Mouse (Mus musculus) MEL (cell line): ENCODE data around the gene Hnrnph1. TPM values are rescaled to one million over a fixed set of nuclear protein-coding genes. Genes with fewer than 3 reads are reported as not detected.

Source experiments
- DNase-seq: peaks from one replicate; pipeline ENCODE4 v3.0.0; 2011; ENCODE audit warnings: low read depth, low spot score
- H3K27ac ChIP-seq: 2 replicates; pipeline ENCODE4 v1.5.1; 2012; ENCODE audit warnings: low read depth, mild to moderate bottlenecking, control low read depth, low read length, moderate library complexity; ENCODE audit not compliant: control insufficient read depth
- H3K27me3 ChIP-seq, 2 experiments: fragments of 150-350 bp in 1 of 2; sonication (generic) in 1 of 2; 2 replicates each; pipeline ENCODE4 v1.6.1; 2012; ENCODE audit warnings: low read length in 2 of 2, mild to moderate bottlenecking in 2 of 2, improper control_type of control experiment in 1 of 2, moderate library complexity in 1 of 2; ENCODE audit not compliant: insufficient read depth in 2 of 2, control insufficient read depth in 1 of 2
- H3K36me3 ChIP-seq, 2 experiments: 2 replicates each; pipeline ENCODE4 v1.6.1; 2012 to 2014; ENCODE audit warnings: low read length in 2 of 2, improper control_type of control experiment in 1 of 2, inconsistent platforms in 1 of 2, mild to moderate bottlenecking in 1 of 2; ENCODE audit not compliant: insufficient read depth in 2 of 2, control insufficient read depth in 1 of 2
- H3K4me1 ChIP-seq, 2 experiments: fragments of 150-350 bp in 1 of 2; sonication (generic) in 1 of 2; 2 replicates each; pipeline ENCODE4 v1.6.1; 2012; ENCODE audit warnings: low read length in 2 of 2, improper control_type of control experiment in 1 of 2, mild to moderate bottlenecking in 1 of 2; ENCODE audit not compliant: insufficient read depth in 2 of 2, control insufficient read depth in 1 of 2
- H3K4me3 ChIP-seq, 2 experiments: fragments of 150-350 bp in 1 of 2; sonication (generic) in 1 of 2; 2 replicates each; pipeline ENCODE4 v1.5.1; 2012; ENCODE audit warnings: low read depth in 2 of 2, low read length in 2 of 2, mild to moderate bottlenecking in 2 of 2, moderate library complexity in 2 of 2, control low read depth in 1 of 2, improper control_type of control experiment in 1 of 2; ENCODE audit not compliant: control insufficient read depth in 1 of 2, insufficient read depth in 1 of 2
- H3K79me2 ChIP-seq: 2 replicates; pipeline ENCODE4 v1.6.1; 2012; ENCODE audit warnings: mild to moderate bottlenecking, low read length, moderate library complexity; ENCODE audit not compliant: control insufficient read depth, poor library complexity, insufficient read depth
- H3K9ac ChIP-seq: 2 replicates; pipeline ENCODE4 v1.6.1; 2012; ENCODE audit warnings: low read depth, mild to moderate bottlenecking, control low read depth, low read length, moderate library complexity; ENCODE audit not compliant: control insufficient read depth, poor library complexity, severe bottlenecking
- H3K9me3 ChIP-seq: fragments of 150-350 bp; sonication (generic); replicated peaks from 2 replicates; pipeline ENCODE4 v1.6.1; 2012; ENCODE audit warnings: mild to moderate bottlenecking, low read length, improper control_type of control experiment, moderate library complexity; ENCODE audit not compliant: insufficient read depth
- BHLHE40 ChIP-seq: IDR thresholded peaks from 2 replicates; pipeline ENCODE4 v1.6.1; 2012; ENCODE audit warnings: low read depth, mild to moderate bottlenecking, inconsistent platforms, low read length, improper control_type of control experiment, borderline replicate concordance
- CTCF ChIP-seq, 3 experiments: IDR thresholded peaks in 2 of 3; conservative IDR thresholded peaks in 1 of 3; 2 replicates each; pipeline ENCODE4 v1.5.1; 2011 to 2012; ENCODE audit warnings: low read length in 3 of 3, low read depth in 2 of 3, mild to moderate bottlenecking in 2 of 3, improper control_type of control experiment in 1 of 3, inconsistent platforms in 1 of 3, mixed read lengths in 1 of 3, moderate library complexity in 1 of 3; ENCODE audit not compliant: control insufficient read depth in 1 of 3, insufficient read depth in 1 of 3, poor library complexity in 1 of 3, severe bottlenecking in 1 of 3
- EP300 ChIP-seq, 2 experiments: IDR thresholded peaks; 2 replicates each; pipeline ENCODE4 v1.6.1; 2011; ENCODE audit warnings: improper control_type of control experiment in 2 of 2, low read length in 2 of 2, low read depth in 1 of 2, mild to moderate bottlenecking in 1 of 2
- ETS1 ChIP-seq: IDR thresholded peaks from 2 replicates; pipeline ENCODE4 v1.6.1; 2012; ENCODE audit warnings: low read depth, mild to moderate bottlenecking, inconsistent platforms, low read length, improper control_type of control experiment, moderate library complexity
- GATA1 ChIP-seq: IDR thresholded peaks from 2 replicates; pipeline ENCODE4 v1.6.1; 2011; ENCODE audit warnings: low read depth, low read length, improper control_type of control experiment
- HCFC1 ChIP-seq: IDR thresholded peaks from 2 replicates; pipeline ENCODE4 v1.6.1; 2012; ENCODE audit warnings: low read depth, mild to moderate bottlenecking, inconsistent platforms, low read length, improper control_type of control experiment, moderate library complexity
- KAT2A ChIP-seq: conservative IDR thresholded peaks from 2 replicates; pipeline ENCODE4 v1.6.1; 2012; ENCODE audit warnings: low read depth, low read length, improper control_type of control experiment, inconsistent platforms
- MEF2A ChIP-seq: IDR thresholded peaks from 2 replicates; pipeline ENCODE4 v1.6.1; 2014; ENCODE audit warnings: low read depth, mild to moderate bottlenecking, inconsistent platforms, low read length, improper control_type of control experiment; ENCODE audit not compliant: poor library complexity, insufficient replicate concordance, severe bottlenecking; ENCODE audit errors: extremely low read depth
- MXI1 ChIP-seq: IDR thresholded peaks from 2 replicates; pipeline ENCODE4 v1.6.1; 2011; ENCODE audit warnings: mild to moderate bottlenecking, low read depth, low read length, improper control_type of control experiment
- MYB ChIP-seq: IDR thresholded peaks from 2 replicates; pipeline ENCODE4 v1.6.1; 2011; ENCODE audit warnings: mild to moderate bottlenecking, low read depth, low read length, improper control_type of control experiment
- MYC ChIP-seq: IDR thresholded peaks from 2 replicates; pipeline ENCODE4 v1.6.1; 2011; ENCODE audit warnings: low read depth, mild to moderate bottlenecking, low read length, improper control_type of control experiment, moderate library complexity
- NELFE ChIP-seq: IDR thresholded peaks from 2 replicates; pipeline ENCODE4 v1.6.1; 2011; ENCODE audit warnings: low read depth, low read length, improper control_type of control experiment
- POLR2A ChIP-seq, 2 experiments: IDR thresholded peaks; 2 replicates each; pipeline ENCODE4 v1.6.1; 2011 to 2012; ENCODE audit warnings: low read length in 2 of 2, mild to moderate bottlenecking in 2 of 2, control low read depth in 1 of 2, improper control_type of control experiment in 1 of 2, low read depth in 1 of 2, moderate library complexity in 1 of 2; ENCODE audit not compliant: control insufficient read depth in 1 of 2, insufficient read depth in 1 of 2, poor library complexity in 1 of 2
- POLR2AphosphoS2 ChIP-seq: IDR thresholded peaks from 2 replicates; pipeline ENCODE4 v1.6.1; 2011; ENCODE audit warnings: low read length, improper control_type of control experiment
- RAD21 ChIP-seq: IDR thresholded peaks from 2 replicates; pipeline ENCODE4 v1.6.1; 2011; ENCODE audit warnings: mild to moderate bottlenecking, low read depth, low read length, improper control_type of control experiment
- RCOR1 ChIP-seq: IDR thresholded peaks from 2 replicates; pipeline ENCODE4 v1.6.1; 2012; ENCODE audit warnings: low read depth, mild to moderate bottlenecking, inconsistent platforms, low read length, improper control_type of control experiment
- SMC3 ChIP-seq: IDR thresholded peaks from 2 replicates; pipeline ENCODE4 v1.6.1; 2011; ENCODE audit warnings: low read depth, low read length, improper control_type of control experiment
- USF1 ChIP-seq: IDR thresholded peaks from 2 replicates; pipeline ENCODE4 v1.6.1; 2014; ENCODE audit warnings: low read depth, mild to moderate bottlenecking, inconsistent platforms, low read length, improper control_type of control experiment, moderate library complexity
- ZKSCAN1 ChIP-seq: IDR thresholded peaks from 2 replicates; pipeline ENCODE4 v1.6.1; 2012; ENCODE audit warnings: low read depth, mild to moderate bottlenecking, inconsistent platforms, low read length, improper control_type of control experiment, moderate library complexity
- ZMIZ1 ChIP-seq: IDR thresholded peaks from 2 replicates; pipeline ENCODE4 v1.6.1; 2012; ENCODE audit warnings: low read depth, mild to moderate bottlenecking, inconsistent platforms, low read length, improper control_type of control experiment, moderate library complexity
- polyA plus RNA-seq, 2 experiments: library from polyadenylated mRNA; stranded (reverse) in 1 of 2; unstranded in 1 of 2; fragments of >175 nt in 1 of 2; fragments of >200 nt in 1 of 2; gene quantifications; 2 replicates each; pipeline versions ENCODE4 v1.2.1 to v1.2.4; 2012; ENCODE audit warnings: low replicate concordance in 2 of 2, low read depth in 1 of 2; ENCODE audit not compliant: insufficient read length in 2 of 2, insufficient read depth in 1 of 2, missing spikeins in 1 of 2
- total RNA-seq: library from RNA; depleted of rRNA; stranded (reverse); fragments of 300-350 nt; gene quantifications from 2 replicates; pipeline ENCODE4 v1.2.3, GENCODE M21; 2012

Hnrnph1 gene
- total and polyA plus RNA-seq, 3 experiments: 227 to 552 (median 425) TPM

- H3K36me3 ChIP-seq: peaks cover 4 to 14% of the 10 kb centered on the region in 2 experiments
- no peaks in the 10 kb centered on the region for H3K79me2 ChIP-seq
- H3K27ac ChIP-seq: no peak overlapping the region
- H3K4me1 ChIP-seq: no peaks in the 10 kb centered on the region; a peak in 1 of 4 replicates
- TF ChIP-seq POLR2AphosphoS2: no peak
- no peak for TF ChIP-seq EP300 (IDR thresholded peaks at IDR 0.05; ENCODE audit: low read depth in 1 of 2, low read length in 2 of 2)
- TF ChIP-seq HCFC1: no peak
- TF ChIP-seq NELFE: no peak
- no peak for TF ChIP-seq MXI1
- TF ChIP-seq MYB: no peak
- no peak for TF ChIP-seq RCOR1
- no peak for TF ChIP-seq MEF2A
- no peak for TF ChIP-seq ZMIZ1
- TF ChIP-seq ETS1: no peak
- TF ChIP-seq USF1: no peak
- no peak for TF ChIP-seq GATA1
- no peak for TF ChIP-seq POLR2A (IDR thresholded peaks at IDR 0.05; ENCODE audit: control insufficient read depth in 1 of 2, insufficient read depth in 1 of 2, low read depth in 1 of 2, low read length in 2 of 2, poor library complexity in 1 of 2)
- TF ChIP-seq RAD21: no peak
- TF ChIP-seq SMC3: no peak
- no peak for TF ChIP-seq BHLHE40
- no peak for TF ChIP-seq ZKSCAN1
- no peak for TF ChIP-seq KAT2A
- no peak overlapping the region for H3K9ac ChIP-seq
- no peak for DNase-seq
- H3K27me3 ChIP-seq: no peaks in the 10 kb centered on the region
- no peak overlapping the region for H3K4me3 ChIP-seq
- no peaks in the 10 kb centered on the region for H3K9me3 ChIP-seq
Observed at GRCm38 (mm10) chr11:50389616-50390015, 12.8 kb downstream of the Hnrnph1 start.

DNA sequence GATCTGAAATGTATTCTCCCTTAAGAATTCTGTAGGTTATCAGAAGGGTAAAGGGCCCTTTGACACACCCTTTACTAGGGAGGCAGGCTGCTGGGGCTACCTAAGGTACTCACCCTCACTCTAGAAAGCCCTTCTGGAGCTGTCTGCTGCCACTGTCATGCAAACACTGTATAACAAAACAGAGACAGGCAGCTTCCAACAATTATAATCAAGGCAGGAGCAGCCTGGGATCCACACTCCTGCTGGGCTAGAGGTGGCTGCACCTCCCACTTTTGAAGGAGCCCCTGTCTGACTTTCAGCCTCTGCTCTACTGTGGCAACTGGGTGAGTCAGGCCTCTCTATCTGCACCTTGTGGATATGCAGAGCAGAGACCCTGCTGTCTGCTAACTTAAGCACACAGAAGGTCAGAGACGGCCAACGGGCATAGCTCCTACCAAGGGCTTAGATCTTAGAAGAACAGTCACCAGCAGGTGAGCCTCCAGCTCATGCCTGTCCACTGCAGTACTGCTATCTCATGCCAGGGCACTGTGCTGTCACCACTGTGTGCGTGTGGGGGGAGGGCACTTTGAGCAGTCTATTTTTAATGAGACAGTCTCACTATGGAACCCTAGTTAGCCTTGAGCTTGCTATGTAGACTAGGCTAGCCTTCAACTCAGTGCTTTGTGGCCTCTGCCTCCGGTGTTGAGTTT is 14.6 kb downstream of the Hnrnph1 start:
- H3K36me3 ChIP-seq: peaks cover 0 to 3% of the 10 kb centered on the region in 2 experiments; a peak in 2 of 4 replicates

More for the DNA sequence above, 14.6 kb downstream of the Hnrnph1 start:
- Histone ChIP-seq H3K27me3 (no peaks in the 10 kb centered on the region), H3K27ac (no peak overlapping the region), H3K4me3 (no peak overlapping the region), H3K79me2 (no peaks in the 10 kb centered on the region), H3K4me1 (no peaks in the 10 kb centered on the region; a peak in 1 of 4 replicates), H3K9ac (no peak overlapping the region), H3K9me3 (no peaks in the 10 kb centered on the region)
- TF ChIP-seq POLR2A (IDR thresholded peaks at IDR 0.05; ENCODE audit: control insufficient read depth in 1 of 2, insufficient read depth in 1 of 2, low read depth in 1 of 2, low read length in 2 of 2, poor library complexity in 1 of 2): no peak
- no peak for TF ChIP-seq MYC
- peak in 2 of 3 experiments; percentile 16 to 17; a peak in 2 of 6 replicates for TF ChIP-seq CTCF (IDR thresholded peaks at IDR 0.05 in 2 of 3, conservative IDR thresholded peaks at IDR 0.05 in 1 of 3; ENCODE audit: control insufficient read depth in 1 of 3, insufficient read depth in 1 of 3, low read depth in 2 of 3, low read length in 3 of 3, poor library complexity in 1 of 3, severe bottlenecking in 1 of 3)
- DNase-seq: no peak
